ENCODE assay signal across 23 mouse cellular contexts in the genomic region with DNA sequence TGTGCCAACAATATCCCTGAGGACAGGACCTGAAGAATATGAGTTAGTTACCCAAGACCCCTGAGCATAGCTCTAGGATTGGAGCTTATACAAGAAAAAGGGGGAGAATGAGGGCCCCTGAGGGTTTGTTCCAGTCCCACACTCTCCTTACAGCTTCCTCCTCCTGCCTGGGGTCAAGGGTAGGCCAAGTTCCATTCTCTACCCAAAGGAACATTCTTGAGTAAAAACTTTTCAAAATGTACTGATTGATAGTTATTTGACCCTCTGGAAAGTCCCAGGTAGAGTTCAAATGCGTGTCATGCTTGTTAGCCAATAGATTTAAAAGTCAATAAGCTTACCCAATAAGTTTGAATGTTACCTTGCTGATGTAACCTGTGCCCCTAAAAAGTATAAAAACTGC. TPM values are rescaled to one million over a fixed set of nuclear protein-coding genes. Genes with fewer than 3 reads are reported as not detected.
A peak's percentile ranks its signal among the peaks of the same experiment; 100 is the strongest.
DNase-seq lines count a peak whose midpoint lies in the region; ATAC-seq and TF ChIP-seq lines count a peak whose summit lies in the region.
"Had no signal": no experiment of that assay in that cellular context is flagged by ENCODE, and none has a peak within 500 bp of the region (broad histone marks: within the 10 kb centered on the region; RNA-seq: fewer than 3 reads in every experiment).

No protein-coding gene starts in this region.

- 0 out of 2 replicates have a peak overlapping the region, but pooled peaks have one; percentile 23 for H3K9ac ChIP-seq in liver, embryonic 14.5 days (replicated peaks)
- no peak overlapping the region for H3K9ac ChIP-seq in liver, postnatal 0 days (replicated peaks)
- H3K9ac ChIP-seq: embryonic facial prominence, embryonic 12.5 days; forebrain, embryonic 13.5 days; forebrain, embryonic 15.5 days; forebrain, postnatal 0 days had no signal

- TF ChIP-seq EP300 in liver, embryonic 14.5 days (IDR thresholded peaks at IDR 0.05; ENCODE audit: low read depth) = no peak
- no peak for TF ChIP-seq EP300 in liver, postnatal 0 days (IDR thresholded peaks at IDR 0.05; ENCODE audit: low read depth)

- DNase-seq in liver, embryonic 14.5 days (ENCODE audit: low read depth in 3 of 3, low spot score in 3 of 3) = no peak
- no peak for DNase-seq in liver, postnatal 0 days
- DNase-seq in ES-CJ7 (ENCODE audit: low read depth, low spot score) (peak; percentile 60), R1 (ENCODE audit: low read depth, low spot score) (peak; percentile 80), adipocyte (ENCODE audit: low spot score) (no peak)
- no peak for DNase-seq in adrenal gland, adult 2 months
- no peak for DNase-seq in adrenal gland, postnatal 10 days
- DNase-seq: adrenal gland, adult 8-10 months; adrenal gland, postnatal 25 days; cerebellum, adult 11-12 months; cerebellum, adult 2 months; cerebellum, adult 9-10 months; cerebellum, postnatal 10 days; cerebellum, postnatal 25 days; forebrain, postnatal 0 days had no signal

- no peaks in the 10 kb centered on the region for H3K36me3 ChIP-seq in liver, embryonic 14.5 days (replicated peaks; ENCODE audit: control insufficient read depth, insufficient read depth, low read depth)
- H3K36me3 ChIP-seq in liver, postnatal 0 days (replicated peaks; ENCODE audit: insufficient read depth, low read length) = no peaks in the 10 kb centered on the region
- H3K36me3 ChIP-seq: embryonic facial prominence, embryonic 10.5 days; embryonic facial prominence, embryonic 12.5 days; forebrain, embryonic 15.5 days; G1E had no signal

- WGBS in liver, embryonic 14.5 days (ENCODE audit: insufficient replicate concordance) = 85% methylated on average over 1 of the region's 1 CpGs
- WGBS in liver, postnatal 0 days (ENCODE audit: insufficient replicate concordance) = 94% methylated on average over 1 of the region's 1 CpGs

- no peaks in the 10 kb centered on the region for H3K27me3 ChIP-seq in liver, embryonic 14.5 days (ENCODE audit: control insufficient read depth, insufficient read depth, low read length)
- no peaks in the 10 kb centered on the region for H3K27me3 ChIP-seq in liver, postnatal 0 days (ENCODE audit: insufficient read depth, low read length)
- H3K27me3 ChIP-seq: embryonic facial prominence, embryonic 12.5 days; forebrain, embryonic 13.5 days; forebrain, embryonic 15.5 days; Patski had no signal

- H3K4me2 ChIP-seq in liver, embryonic 14.5 days (ENCODE audit: low read depth) = no peak overlapping the region
- no peak overlapping the region for H3K4me2 ChIP-seq in liver, postnatal 0 days (ENCODE audit: low read depth, low read length)
- H3K4me2 ChIP-seq: embryonic facial prominence, embryonic 12.5 days; forebrain, embryonic 13.5 days; forebrain, embryonic 15.5 days had no signal

- H3K9me3 ChIP-seq in liver, embryonic 14.5 days (ENCODE audit: control insufficient read depth, low read length) = no peaks in the 10 kb centered on the region
- no peaks in the 10 kb centered on the region for H3K9me3 ChIP-seq in liver, postnatal 0 days (ENCODE audit: low read length)
- H3K9me3 ChIP-seq: embryonic facial prominence, embryonic 10.5 days; embryonic facial prominence, embryonic 12.5 days; forebrain, embryonic 13.5 days; forebrain, embryonic 15.5 days; G1E had no signal

- no peak overlapping the region for H3K27ac ChIP-seq in liver, embryonic 14.5 days
- no peak overlapping the region for H3K27ac ChIP-seq in liver, postnatal 0 days (ENCODE audit: low read depth)
- H3K27ac ChIP-seq in brown adipose tissue, adult 24 weeks (replicated peaks; ENCODE audit: low read depth, low read length) = peak overlapping the region; percentile 81; the same call in 1 of the 2 replicates
- H3K27ac ChIP-seq: embryonic facial prominence, embryonic 10.5 days; embryonic facial prominence, embryonic 12.5 days; forebrain, embryonic 13.5 days; forebrain, embryonic 15.5 days had no signal

- no peak for ATAC-seq in liver, embryonic 14.5 days (ENCODE audit: insufficient read depth)
- no peak for ATAC-seq in liver, postnatal 0 days
- ATAC-seq: activated CD4-positive, CD25-positive, alpha-beta regulatory T cell, adult 4 months; forebrain, embryonic 13.5 days; forebrain, embryonic 15.5 days; forebrain, postnatal 0 days; Patski had no signal

- TF ChIP-seq CTCF in liver, embryonic 14.5 days (IDR thresholded peaks at IDR 0.05; ENCODE audit: low read depth) = no peak
- no peak for TF ChIP-seq CTCF in liver, postnatal 0 days (IDR thresholded peaks at IDR 0.05; ENCODE audit: low read depth)

- peaks cover 3 to 10% of the 10 kb centered on the region in 2 experiments; a peak in 3 of 4 replicates for H3K4me1 ChIP-seq in liver, embryonic 14.5 days (replicated peaks; ENCODE audit: control insufficient read depth in 2 of 2, insufficient read depth in 2 of 2, low read length in 1 of 2)
- peaks cover 5% of the 10 kb centered on the region; the same call in 1 of the 2 replicates for H3K4me1 ChIP-seq in liver, postnatal 0 days (ENCODE audit: insufficient read depth)
- H3K4me1 ChIP-seq in brown adipose tissue, adult 24 weeks (ENCODE audit: control insufficient read depth, insufficient read depth, insufficient read length, low read length) = peaks cover 3% of the 10 kb centered on the region; the same call in 1 of the 2 replicates
- H3K4me1 ChIP-seq: embryonic facial prominence, embryonic 10.5 days; embryonic facial prominence, embryonic 12.5 days; forebrain, embryonic 13.5 days; forebrain, embryonic 15.5 days had no signal

- no peak overlapping the region for H3K4me3 ChIP-seq in liver, embryonic 14.5 days (ENCODE audit: insufficient read depth in 1 of 2, low read depth in 2 of 2, low read length in 2 of 2)
- no peak overlapping the region for H3K4me3 ChIP-seq in liver, postnatal 0 days (ENCODE audit: low read depth, low read length)
- no peak overlapping the region for H3K4me3 ChIP-seq in brown adipose tissue, adult 24 weeks (ENCODE audit: insufficient read depth, low read depth, low read length)
- H3K4me3 ChIP-seq: embryonic facial prominence, embryonic 10.5 days; embryonic facial prominence, embryonic 12.5 days; forebrain, embryonic 13.5 days; forebrain, embryonic 15.5 days had no signal

RNA-seq across cellular contexts. Expression of gene Hspd1, which starts 19.6 kb away (rescaled TPM):
- 73.8 and 163 TPM in 2 replicates for polyA plus RNA-seq in liver, embryonic 14.5 days (2012; rRNA removed)
- 241 and 264 TPM in 2 replicates for polyA plus RNA-seq in liver, embryonic 14.5 days (2014; fragmentation: Nextera tagmentation; extraction: Ambion mirVana)
- polyA plus RNA-seq in liver, postnatal 0 days (2015; fragmentation: Nextera tagmentation; extraction: Ambion mirVana) = 288 and 295 TPM in 2 replicates
- 567 and 689 TPM in 2 replicates for polyA plus RNA-seq in brown adipose tissue, adult 24 weeks (2012; ENCODE audit: insufficient read depth, insufficient read length, missing spikeins)
- 1,000 to 10,000 TPM; 1,172 to 1,353 TPM for total RNA-seq in adrenal gland, adult 2 months (2021)
- 38.9 and 40.1 TPM in 2 replicates for polyA plus RNA-seq in adrenal gland, adult 2 months (2012; rRNA removed)
- total RNA-seq in adrenal gland, postnatal 10 days (2021) = 100 to 1,000 TPM; 724 to 915 TPM

RNA-seq across cellular contexts. Expression of gene Hspe1, which starts 19.7 kb away (rescaled TPM):
- 148 and 306 TPM in 2 replicates for polyA plus RNA-seq in liver, embryonic 14.5 days (2012; rRNA removed)
- 396 and 414 TPM in 2 replicates for polyA plus RNA-seq in liver, embryonic 14.5 days (2014; fragmentation: Nextera tagmentation; extraction: Ambion mirVana)
- 513 and 558 TPM in 2 replicates for polyA plus RNA-seq in liver, postnatal 0 days (2015; fragmentation: Nextera tagmentation; extraction: Ambion mirVana)
- polyA plus RNA-seq in brown adipose tissue, adult 24 weeks (2012; ENCODE audit: insufficient read depth, insufficient read length, missing spikeins) = 681 and 735 TPM in 2 replicates
- 100 to 1,000 TPM; 618 to 826 TPM for total RNA-seq in adrenal gland, adult 2 months (2021)
- 64.2 and 81.1 TPM in 2 replicates for polyA plus RNA-seq in adrenal gland, adult 2 months (2012; rRNA removed)
- total RNA-seq in adrenal gland, postnatal 10 days (2021) = 100 to 1,000 TPM; 366 to 527 TPM

RNA-seq across cellular contexts. Expression of gene Mob4, which starts 23.4 kb away (rescaled TPM):
- polyA plus RNA-seq in liver, embryonic 14.5 days (2012; rRNA removed) = 7.3 and 10.8 TPM in 2 replicates
- polyA plus RNA-seq in liver, embryonic 14.5 days (2014; fragmentation: Nextera tagmentation; extraction: Ambion mirVana) = 36.0 and 38.0 TPM in 2 replicates
- 40.1 and 42.2 TPM in 2 replicates for polyA plus RNA-seq in liver, postnatal 0 days (2015; fragmentation: Nextera tagmentation; extraction: Ambion mirVana)
- 55.4 and 55.8 TPM in 2 replicates for polyA plus RNA-seq in brown adipose tissue, adult 24 weeks (2012; ENCODE audit: insufficient read depth, insufficient read length, missing spikeins)
- 100 to 1,000 TPM; 136 to 390 TPM for total RNA-seq in adrenal gland, adult 2 months (2021)
- polyA plus RNA-seq in adrenal gland, adult 2 months (2012; rRNA removed) = 14.5 and 24.4 TPM in 2 replicates
- total RNA-seq in adrenal gland, postnatal 10 days (2021) = 100 to 1,000 TPM; 132 to 252 TPM

RNA-seq across cellular contexts. Expression of gene Coq10b, which starts 55.1 kb away (rescaled TPM):
- 6.3 and 8.6 TPM in 2 replicates for polyA plus RNA-seq in liver, embryonic 14.5 days (2012; rRNA removed)
- 15.4 and 16.4 TPM in 2 replicates for polyA plus RNA-seq in liver, embryonic 14.5 days (2014; fragmentation: Nextera tagmentation; extraction: Ambion mirVana)
- 20.6 and 24.4 TPM in 2 replicates for polyA plus RNA-seq in liver, postnatal 0 days (2015; fragmentation: Nextera tagmentation; extraction: Ambion mirVana)
- 34.4 and 39.4 TPM in 2 replicates for polyA plus RNA-seq in brown adipose tissue, adult 24 weeks (2012; ENCODE audit: insufficient read depth, insufficient read length, missing spikeins)
- total RNA-seq in adrenal gland, adult 2 months (2021) = 100 to 1,000 TPM in 1 of 2 experiments, 10 to 100 TPM in 1; 89.5 to 135 TPM
- polyA plus RNA-seq in adrenal gland, adult 2 months (2012; rRNA removed) = 24.3 and 24.4 TPM in 2 replicates
- 10 to 100 TPM; 35.7 to 82.2 TPM for total RNA-seq in adrenal gland, postnatal 10 days (2021)

Comparison
In these comparisons a context has a peak if more than half of its experiments do, and no peak if none do; other contexts are left out.
1. DNase-seq: peak in ES-CJ7 (single experiment) and R1 (single experiment); none in liver, embryonic 14.5 days (0 of 3), liver, postnatal 0 days (single experiment), adipocyte (single experiment), adrenal gland, adult 2 months (single experiment) and adrenal gland, postnatal 10 days (single experiment).